Mouse (Mus musculus) urinary bladder, adult 2 months (tissue): ENCODE data around the gene Ppp1r9a. TPM values are rescaled to one million over a fixed set of nuclear protein-coding genes. Genes with fewer than 3 reads are reported as not detected.

ENCODE experiments used
- DNase-seq: peaks from one replicate; pipeline ENCODE4 v3.0.0; 2022; ENCODE audit warnings: low spot score
- polyA plus RNA-seq: library from polyadenylated mRNA; depleted of rRNA; stranded (reverse); fragments of >200 nt; gene quantifications from 2 replicates; pipeline ENCODE4 v1.2.3, GENCODE M21; 2012

Gene Ppp1r9a
- polyA plus RNA-seq, 1 experiment = 12.1 TPM

- no peak for DNase-seq
These were observed 136.6 kb downstream of the Ppp1r9a start for GRCm38 (mm10) chr6:5039316-5039715.

GRCm38 (mm10) chr6:5045854-5046253 lies 143.1 kb downstream of the Ppp1r9a start:
- no peak for DNase-seq

GRCm38 (mm10) chr6:5048025-5048424 lies 145.3 kb downstream of the Ppp1r9a start:
- DNase-seq = no peak

GRCm38 (mm10) chr6:5052309-5052708 lies 149.6 kb downstream of the Ppp1r9a start:
- DNase-seq = no peak

DNA sequence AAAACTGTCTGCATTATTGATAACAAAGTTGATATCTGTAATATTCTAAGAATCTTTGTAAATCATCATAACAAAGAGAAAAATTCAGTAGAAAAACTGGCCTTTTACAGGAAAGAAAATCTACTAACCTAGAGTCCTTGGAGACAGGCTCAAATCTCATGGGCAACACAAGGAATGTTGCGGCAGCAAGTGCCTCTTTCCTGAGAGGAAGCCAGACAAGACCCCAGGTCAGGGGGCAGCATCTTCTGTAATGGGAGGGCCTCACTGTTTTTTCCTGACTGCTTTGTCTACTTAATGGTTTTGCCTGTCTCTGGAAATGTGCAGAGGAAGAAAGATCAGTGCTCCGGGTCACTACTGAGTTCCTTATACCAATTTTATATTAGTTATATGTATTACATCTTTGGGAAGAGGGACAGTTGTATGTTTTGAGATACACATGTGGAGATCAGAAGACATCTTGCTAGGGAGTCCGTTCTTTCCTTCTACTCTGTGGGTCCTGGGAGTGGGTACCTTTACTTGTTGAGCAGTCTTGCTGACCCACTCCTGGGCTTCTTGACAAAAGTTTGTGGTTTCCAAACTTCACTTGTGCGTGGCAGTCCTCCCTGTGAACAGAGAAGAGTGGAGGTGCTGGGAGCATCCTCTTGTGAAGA lies 151.9 kb downstream of the Ppp1r9a start:
- no peak for DNase-seq

DNA sequence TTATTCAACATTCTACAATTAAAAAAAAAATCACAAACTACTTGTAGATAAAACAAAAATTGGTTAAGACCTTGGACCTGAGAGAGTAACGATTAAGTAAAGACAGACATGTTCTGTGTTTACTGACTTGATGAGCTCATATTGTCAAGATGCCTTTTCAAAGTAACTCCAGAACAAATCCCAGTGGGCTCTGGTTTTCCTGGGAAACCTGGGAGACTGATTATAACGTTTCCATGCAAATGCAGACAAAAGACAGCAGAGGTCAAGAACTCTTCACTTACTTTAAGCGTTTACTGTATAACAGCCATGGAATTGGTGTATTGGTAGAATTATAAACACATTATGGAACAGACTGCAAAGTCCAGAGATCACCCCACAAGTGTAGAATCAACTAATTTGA lies 172.0 kb downstream of the Ppp1r9a start:
- DNase-seq = no peak

- no peak for DNase-seq
These were observed 173.0 kb downstream of the Ppp1r9a start for GRCm38 (mm10) chr6:5075680-5076079.

- DNase-seq = no peak
These were observed 175.3 kb downstream of the Ppp1r9a start for GRCm38 (mm10) chr6:5078009-5078408.

- DNase-seq = no peak
These were observed 176.4 kb downstream of the Ppp1r9a start for GRCm38 (mm10) chr6:5079108-5079507.

GRCm38 (mm10) chr6:5080094-5080493 lies 177.4 kb downstream of the Ppp1r9a start:
- DNase-seq = no peak

GRCm38 (mm10) chr6:5080496-5080895 lies 177.8 kb downstream of the Ppp1r9a start:
- no peak for DNase-seq

GRCm38 (mm10) chr6:5081099-5081498 lies 178.4 kb downstream of the Ppp1r9a start:
- no peak for DNase-seq

DNA sequence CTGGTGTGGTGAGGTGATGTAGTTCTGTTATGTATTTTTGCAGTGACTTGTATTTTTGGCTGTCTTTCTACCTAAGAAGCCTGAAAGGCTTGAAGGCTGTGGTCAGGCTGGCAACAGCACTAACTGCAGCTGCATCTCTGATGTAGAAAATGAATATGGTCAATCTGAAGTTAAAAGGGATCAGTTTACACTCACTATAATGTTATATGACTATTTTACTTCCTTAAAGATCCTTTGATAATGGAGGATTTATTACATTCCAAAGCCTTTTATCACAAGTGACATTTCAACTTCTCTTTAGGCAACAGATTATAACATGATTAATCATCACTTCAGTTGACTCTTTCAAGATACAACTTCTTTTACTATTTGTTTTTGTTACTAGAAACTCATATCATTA lies 179.4 kb downstream of the Ppp1r9a start:
- no peak for DNase-seq

- no peak for DNase-seq
These were observed 180.0 kb downstream of the Ppp1r9a start for GRCm38 (mm10) chr6:5082740-5083139.

DNA sequence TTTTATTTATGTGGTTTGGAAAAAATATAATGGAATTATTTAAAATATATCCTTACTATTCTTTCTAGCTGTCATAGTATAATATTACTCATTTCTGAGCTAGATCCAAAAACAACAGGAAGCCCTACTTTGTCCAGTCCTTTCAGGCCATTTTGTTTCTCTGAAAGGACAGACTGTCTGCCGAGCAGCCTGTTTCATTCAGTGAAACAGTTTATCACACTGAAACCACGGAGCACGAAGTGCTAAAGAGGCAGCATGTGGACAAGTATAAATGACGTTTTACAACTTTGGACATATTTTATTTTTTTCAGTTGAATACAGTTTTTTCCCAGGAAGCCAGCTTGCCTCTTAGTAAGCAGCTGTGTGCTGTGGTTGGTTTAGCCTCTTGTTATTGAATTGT lies 181.2 kb downstream of the Ppp1r9a start:
- no peak for DNase-seq

- DNase-seq = no peak
These were observed 189.2 kb downstream of the Ppp1r9a start for GRCm38 (mm10) chr6:5091873-5092272.

DNA sequence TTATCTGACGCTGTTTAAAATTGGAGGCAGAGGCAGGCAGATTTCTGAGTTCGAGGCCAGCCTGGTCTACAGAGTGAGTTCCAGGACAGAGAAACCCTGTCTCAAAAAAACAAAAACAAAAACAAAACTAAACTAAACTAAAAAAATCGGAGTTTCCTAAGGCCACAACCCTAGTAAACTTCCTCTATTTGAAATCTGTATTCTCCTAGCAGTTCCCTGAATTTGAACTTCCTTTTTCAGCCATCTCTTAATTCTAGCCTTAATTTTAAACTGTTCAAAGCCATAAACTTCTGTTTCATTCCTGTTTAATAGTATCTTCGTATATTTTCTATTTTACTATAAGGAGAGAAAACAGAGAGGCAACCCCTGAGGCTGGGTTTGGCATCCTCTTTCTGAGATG lies 190.1 kb downstream of the Ppp1r9a start:
- DNase-seq = no peak

GRCm38 (mm10) chr6:5093516-5093915 lies 190.8 kb downstream of the Ppp1r9a start:
- no peak for DNase-seq

DNA sequence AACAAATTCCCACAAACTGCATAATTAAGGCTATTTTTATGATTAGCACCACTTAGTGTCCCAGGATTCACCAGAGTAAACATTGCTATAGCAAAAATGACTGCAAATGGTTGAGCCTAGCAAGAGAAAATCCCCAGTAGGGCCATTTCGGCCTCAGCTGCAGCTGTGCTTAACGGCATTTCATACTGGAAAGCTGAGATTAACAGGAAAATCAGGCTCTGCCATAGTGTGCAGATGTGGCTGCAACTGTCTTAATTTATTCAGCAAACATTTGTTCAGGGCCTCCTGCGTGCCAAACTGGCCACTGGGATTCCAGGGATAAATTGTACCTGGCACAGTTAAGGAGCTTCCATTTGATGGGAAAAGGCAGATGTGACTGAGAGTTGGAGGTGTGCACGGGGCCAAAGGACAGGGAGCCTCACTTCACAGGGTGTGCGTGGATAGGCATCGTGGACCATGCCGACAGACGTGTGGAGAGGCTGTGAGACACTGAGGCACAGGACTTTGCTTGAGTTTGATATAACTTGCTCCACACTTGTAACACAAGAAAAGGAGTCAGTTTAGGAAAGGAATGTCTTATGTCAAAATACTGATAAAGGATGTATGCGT lies 192.8 kb downstream of the Ppp1r9a start:
- DNase-seq = no peak

DNA sequence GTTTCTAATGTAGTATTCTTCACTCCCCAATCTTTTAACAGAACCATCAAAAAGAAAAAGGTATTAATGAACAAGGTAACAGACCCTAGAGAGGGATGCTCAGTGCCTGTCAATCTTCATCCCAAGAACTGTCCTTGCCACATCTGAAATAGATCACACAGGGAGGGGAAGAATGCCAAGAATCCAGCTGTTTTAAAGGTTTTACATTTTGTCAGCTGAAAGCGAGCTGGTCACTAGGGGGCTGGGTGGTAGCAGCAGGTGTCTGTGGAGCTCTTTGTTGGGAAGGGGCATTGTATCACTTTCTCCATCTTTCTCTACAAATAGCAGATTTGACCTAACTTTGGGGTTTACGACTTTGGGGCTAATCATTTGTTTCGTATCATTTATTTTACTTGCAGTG lies 194.6 kb downstream of the Ppp1r9a start:
- no peak for DNase-seq

- DNase-seq = no peak
These were observed 196.6 kb downstream of the Ppp1r9a start for GRCm38 (mm10) chr6:5099282-5099681.

DNA sequence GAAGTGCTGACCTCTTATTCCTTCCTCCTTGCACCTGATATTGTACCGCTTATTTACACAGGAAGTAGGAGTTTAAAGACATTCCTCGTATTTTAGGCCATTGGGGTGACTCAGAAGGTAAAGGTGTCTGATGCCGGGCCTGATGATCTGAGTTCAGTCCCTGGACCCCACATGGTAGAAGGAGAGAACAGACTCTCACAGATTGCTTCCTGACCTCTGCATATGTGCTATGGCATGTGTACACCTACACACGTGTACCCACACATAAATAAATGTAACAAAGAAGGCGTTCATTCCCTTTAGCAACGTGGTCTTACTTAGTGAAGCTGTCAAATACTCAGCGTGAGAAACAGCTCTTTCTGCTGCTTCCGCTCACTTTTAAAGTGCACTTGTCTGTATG lies 197.1 kb downstream of the Ppp1r9a start:
- DNase-seq = no peak

GRCm38 (mm10) chr6:5100347-5100746 lies 197.6 kb downstream of the Ppp1r9a start:
- DNase-seq = no peak

- no peak for DNase-seq
These were observed 200.0 kb downstream of the Ppp1r9a start for GRCm38 (mm10) chr6:5102741-5103140.
